Mouse (Mus musculus): ENCODE data around the gene Map3k7cl. TPM values are rescaled to one million over a fixed set of nuclear protein-coding genes. Genes with fewer than 3 reads are reported as not detected.

Map3k7cl gene
- polyA plus RNA-seq, 1 experiment from 2014 or later, result 0.15 TPM

- Histone ChIP-seq H3K4me3 (ENCODE audit: low read depth, low read length) (no peak overlapping the region), H3K9ac (ENCODE audit: low read length) (no peak overlapping the region), H3K36me3 (ENCODE audit: control insufficient read depth, insufficient read depth, low read length) (no peaks in the 10 kb centered on the region), H3K27me3 (ENCODE audit: control insufficient read depth, insufficient read depth, low read length) (no peaks in the 10 kb centered on the region), H3K27ac (ENCODE audit: low read depth, low read length) (no peak overlapping the region), H3K4me1 (replicated peaks; ENCODE audit: control insufficient read depth, insufficient read depth, low read length) (no peaks in the 10 kb centered on the region), H3K9me3 (ENCODE audit: control insufficient read depth, low read length) (no peaks in the 10 kb centered on the region), H3K4me2 (ENCODE audit: low read depth, low read length, severe bottlenecking) (no peak overlapping the region)
- no peak for DNase-seq (ENCODE audit: low spot score)
- no peak for ATAC-seq (replicated peaks; ENCODE audit: low FRiP score)
- 86% methylated on average over 10 of the region's 10 CpGs for WGBS
Observed at GRCm38 (mm10) chr16:87575600-87575999, 22.5 kb downstream of the Map3k7cl start.

DNA sequence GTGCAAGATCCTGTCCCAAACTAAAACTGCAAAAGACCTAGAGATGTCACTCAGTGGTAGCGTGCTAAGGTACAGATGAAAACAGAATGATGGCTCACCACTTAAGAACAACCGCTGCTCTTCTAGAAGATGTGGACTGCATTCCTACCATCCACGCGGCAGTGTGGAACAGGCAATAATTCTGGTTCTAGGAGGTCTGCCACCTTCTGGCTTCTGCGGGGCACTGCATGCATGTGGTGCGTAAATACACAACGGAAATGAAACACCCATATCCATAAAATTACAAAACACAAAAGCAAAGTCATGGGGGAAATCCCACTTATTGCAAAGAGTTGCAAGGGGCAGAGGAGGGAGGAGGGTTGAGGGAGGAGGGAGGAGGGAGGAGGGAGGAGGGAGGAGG, 25.8 kb downstream of the Map3k7cl start:
- no peak overlapping the region for H3K4me2 ChIP-seq (ENCODE audit: low read depth, low read length, severe bottlenecking)
- H3K27me3 ChIP-seq (ENCODE audit: control insufficient read depth, insufficient read depth, low read length), result no peaks in the 10 kb centered on the region
- H3K9ac ChIP-seq (ENCODE audit: low read length), result no peak overlapping the region
- H3K9me3 ChIP-seq (ENCODE audit: control insufficient read depth, low read length), result no peaks in the 10 kb centered on the region
- no peak overlapping the region for H3K27ac ChIP-seq (ENCODE audit: low read depth, low read length)
- DNase-seq (ENCODE audit: low spot score), result no peak
- WGBS, result 88% methylated on average over 7 of the region's 7 CpGs
- H3K36me3 ChIP-seq (ENCODE audit: control insufficient read depth, insufficient read depth, low read length), result no peaks in the 10 kb centered on the region
- no peak overlapping the region for H3K4me3 ChIP-seq (ENCODE audit: low read depth, low read length)
- no peaks in the 10 kb centered on the region for H3K4me1 ChIP-seq (replicated peaks; ENCODE audit: control insufficient read depth, insufficient read depth, low read length)
- ATAC-seq (replicated peaks; ENCODE audit: low FRiP score), result no peak

GRCm38 (mm10) chr16:87579462-87579861, 26.3 kb downstream of the Map3k7cl start:
- Histone ChIP-seq H3K27ac (ENCODE audit: low read depth, low read length) (no peak overlapping the region), H3K36me3 (ENCODE audit: control insufficient read depth, insufficient read depth, low read length) (no peaks in the 10 kb centered on the region), H3K4me2 (ENCODE audit: low read depth, low read length, severe bottlenecking) (no peak overlapping the region), H3K27me3 (ENCODE audit: control insufficient read depth, insufficient read depth, low read length) (no peaks in the 10 kb centered on the region), H3K4me3 (ENCODE audit: low read depth, low read length) (no peak overlapping the region), H3K4me1 (replicated peaks; ENCODE audit: control insufficient read depth, insufficient read depth, low read length) (no peaks in the 10 kb centered on the region), H3K9me3 (ENCODE audit: control insufficient read depth, low read length) (no peaks in the 10 kb centered on the region), H3K9ac (ENCODE audit: low read length) (no peak overlapping the region)
- DNase-seq (ENCODE audit: low spot score) (no peak), ATAC-seq (replicated peaks; ENCODE audit: low FRiP score) (no peak)
- 95% methylated on average over 14 of the region's 14 CpGs for WGBS

GRCm38 (mm10) chr16:87582776-87583175, 29.6 kb downstream of the Map3k7cl start:
- WGBS, result 85% methylated on average over 6 of the region's 6 CpGs
- ATAC-seq (replicated peaks; ENCODE audit: low FRiP score) (no peak), DNase-seq (ENCODE audit: low spot score) (no peak)
- Histone ChIP-seq H3K27me3 (ENCODE audit: control insufficient read depth, insufficient read depth, low read length) (no peaks in the 10 kb centered on the region), H3K27ac (ENCODE audit: low read depth, low read length) (no peak overlapping the region), H3K4me1 (replicated peaks; ENCODE audit: control insufficient read depth, insufficient read depth, low read length) (no peaks in the 10 kb centered on the region), H3K9ac (ENCODE audit: low read length) (no peak overlapping the region), H3K36me3 (ENCODE audit: control insufficient read depth, insufficient read depth, low read length) (no peaks in the 10 kb centered on the region), H3K9me3 (ENCODE audit: control insufficient read depth, low read length) (no peaks in the 10 kb centered on the region), H3K4me2 (ENCODE audit: low read depth, low read length, severe bottlenecking) (no peak overlapping the region), H3K4me3 (ENCODE audit: low read depth, low read length) (no peak overlapping the region)

- ATAC-seq (replicated peaks; ENCODE audit: low FRiP score), result no peak
- Histone ChIP-seq H3K4me3 (ENCODE audit: low read depth, low read length) (no peak overlapping the region), H3K27me3 (ENCODE audit: control insufficient read depth, insufficient read depth, low read length) (no peaks in the 10 kb centered on the region), H3K9me3 (ENCODE audit: control insufficient read depth, low read length) (no peaks in the 10 kb centered on the region), H3K9ac (ENCODE audit: low read length) (no peak overlapping the region), H3K27ac (ENCODE audit: low read depth, low read length) (no peak overlapping the region), H3K36me3 (ENCODE audit: control insufficient read depth, insufficient read depth, low read length) (no peaks in the 10 kb centered on the region), H3K4me1 (replicated peaks; ENCODE audit: control insufficient read depth, insufficient read depth, low read length) (no peaks in the 10 kb centered on the region), H3K4me2 (ENCODE audit: low read depth, low read length, severe bottlenecking) (no peak overlapping the region)
- WGBS, result 86% methylated on average over 7 of the region's 7 CpGs
- DNase-seq (ENCODE audit: low spot score), result no peak
Observed at GRCm38 (mm10) chr16:87584618-87585017, 31.5 kb downstream of the Map3k7cl start.

DNA sequence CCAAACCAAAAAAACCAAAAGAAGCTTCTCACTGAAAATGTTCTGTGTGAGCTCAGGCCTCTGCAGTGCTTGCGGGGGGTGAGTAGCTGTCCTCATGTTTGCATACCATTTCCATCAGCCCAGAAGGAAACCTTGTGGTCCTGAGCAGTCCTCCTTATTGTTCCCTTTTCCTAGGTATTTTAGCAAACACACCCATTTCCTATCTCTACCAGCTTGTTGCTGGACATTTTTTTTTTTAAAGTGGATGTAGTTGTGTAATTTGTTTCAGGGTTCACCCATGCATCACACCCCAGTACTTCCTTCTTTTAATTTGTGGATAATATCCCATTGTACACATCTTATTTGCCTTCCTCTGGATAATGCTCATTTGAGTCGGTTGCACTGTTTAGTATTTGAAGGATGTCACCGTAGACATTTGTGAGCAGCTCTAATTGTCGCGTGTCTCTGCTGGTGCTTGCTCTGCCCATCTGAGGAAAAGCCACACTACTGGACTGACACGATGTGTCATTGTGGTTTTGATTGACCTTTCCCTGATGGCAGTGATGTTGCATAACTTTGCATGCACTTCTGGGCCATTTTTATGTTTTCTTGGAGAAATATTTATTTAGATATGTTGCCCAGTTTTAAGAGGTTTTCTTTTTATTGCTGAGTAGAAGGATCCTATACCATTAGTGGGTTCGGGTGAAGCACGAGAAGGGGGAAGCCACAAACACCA, 32.6 kb downstream of the Map3k7cl start:
- DNase-seq (ENCODE audit: low spot score), result no peak
- Histone ChIP-seq H3K4me1 (replicated peaks; ENCODE audit: control insufficient read depth, insufficient read depth, low read length) (no peaks in the 10 kb centered on the region), H3K27me3 (ENCODE audit: control insufficient read depth, insufficient read depth, low read length) (no peaks in the 10 kb centered on the region), H3K4me2 (ENCODE audit: low read depth, low read length, severe bottlenecking) (no peak overlapping the region), H3K9me3 (ENCODE audit: control insufficient read depth, low read length) (no peaks in the 10 kb centered on the region), H3K27ac (ENCODE audit: low read depth, low read length) (no peak overlapping the region), H3K4me3 (ENCODE audit: low read depth, low read length) (no peak overlapping the region), H3K9ac (ENCODE audit: low read length) (no peak overlapping the region), H3K36me3 (ENCODE audit: control insufficient read depth, insufficient read depth, low read length) (no peaks in the 10 kb centered on the region)
- no peak for ATAC-seq (replicated peaks; ENCODE audit: low FRiP score)
- 93% methylated on average over 8 of the region's 8 CpGs for WGBS

- H3K9ac ChIP-seq (ENCODE audit: low read length), result no peak overlapping the region
- 82% methylated on average over 8 of the region's 8 CpGs for WGBS
- no peak overlapping the region for H3K27ac ChIP-seq (ENCODE audit: low read depth, low read length)
- no peak for DNase-seq (ENCODE audit: low spot score)
- H3K27me3 ChIP-seq (ENCODE audit: control insufficient read depth, insufficient read depth, low read length), result no peaks in the 10 kb centered on the region
- no peaks in the 10 kb centered on the region for H3K4me1 ChIP-seq (replicated peaks; ENCODE audit: control insufficient read depth, insufficient read depth, low read length)
- ATAC-seq (replicated peaks; ENCODE audit: low FRiP score), result peak; percentile 53; the same call in 1 of the 2 replicates
- H3K9me3 ChIP-seq (ENCODE audit: control insufficient read depth, low read length), result no peaks in the 10 kb centered on the region
- H3K36me3 ChIP-seq (ENCODE audit: control insufficient read depth, insufficient read depth, low read length), result no peaks in the 10 kb centered on the region
- H3K4me3 ChIP-seq (ENCODE audit: low read depth, low read length), result no peak overlapping the region
- no peak overlapping the region for H3K4me2 ChIP-seq (ENCODE audit: low read depth, low read length, severe bottlenecking)
Observed at GRCm38 (mm10) chr16:87587843-87588242, 34.7 kb downstream of the Map3k7cl start.

DNA sequence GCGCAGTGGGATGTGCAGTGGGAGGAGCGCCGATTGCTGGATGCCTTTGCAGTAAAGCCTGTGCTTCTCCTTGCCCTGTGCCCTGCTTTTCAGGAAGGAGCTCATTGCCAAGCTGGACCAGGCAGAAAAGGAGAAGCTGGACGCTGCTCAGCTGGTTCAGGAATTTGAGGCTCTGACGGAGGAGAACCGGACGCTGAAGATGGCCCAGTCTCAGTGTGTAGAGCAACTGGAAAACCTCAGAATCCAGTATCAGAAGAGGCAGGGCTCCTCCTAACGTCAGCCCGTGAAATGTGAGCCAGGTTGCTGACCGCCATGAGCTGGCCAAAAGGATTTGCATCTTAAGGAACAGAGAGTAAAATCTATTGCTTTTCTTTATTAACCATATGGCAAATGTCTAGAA, 41.0 kb downstream of the Map3k7cl start:
- H3K4me1 ChIP-seq (replicated peaks; ENCODE audit: control insufficient read depth, insufficient read depth, low read length), result no peaks in the 10 kb centered on the region
- H3K9me3 ChIP-seq (ENCODE audit: control insufficient read depth, low read length), result no peaks in the 10 kb centered on the region
- H3K36me3 ChIP-seq (ENCODE audit: control insufficient read depth, insufficient read depth, low read length), result no peaks in the 10 kb centered on the region
- no peak for DNase-seq (ENCODE audit: low spot score)
- H3K4me3 ChIP-seq (ENCODE audit: low read depth, low read length), result no peak overlapping the region
- H3K4me2 ChIP-seq (ENCODE audit: low read depth, low read length, severe bottlenecking), result no peak overlapping the region
- no peaks in the 10 kb centered on the region for H3K27me3 ChIP-seq (ENCODE audit: control insufficient read depth, insufficient read depth, low read length)
- 81% methylated on average over 10 of the region's 10 CpGs for WGBS
- ATAC-seq (replicated peaks; ENCODE audit: low FRiP score), result no peak
- no peak overlapping the region for H3K27ac ChIP-seq (ENCODE audit: low read depth, low read length)
- no peak overlapping the region for H3K9ac ChIP-seq (ENCODE audit: low read length)

- no peaks in the 10 kb centered on the region for H3K4me1 ChIP-seq (replicated peaks; ENCODE audit: control insufficient read depth, insufficient read depth, low read length)
- H3K9me3 ChIP-seq (ENCODE audit: control insufficient read depth, low read length), result no peaks in the 10 kb centered on the region
- H3K27ac ChIP-seq (ENCODE audit: low read depth, low read length), result no peak overlapping the region
- no peak for DNase-seq (ENCODE audit: low spot score)
- H3K9ac ChIP-seq (ENCODE audit: low read length), result no peak overlapping the region
- no peak for ATAC-seq (replicated peaks; ENCODE audit: low FRiP score)
- no peak overlapping the region for H3K4me3 ChIP-seq (ENCODE audit: low read depth, low read length)
- H3K27me3 ChIP-seq (ENCODE audit: control insufficient read depth, insufficient read depth, low read length), result no peaks in the 10 kb centered on the region
- H3K36me3 ChIP-seq (ENCODE audit: control insufficient read depth, insufficient read depth, low read length), result no peaks in the 10 kb centered on the region
- whole genome bisulfite sequencing, result 85% methylated on average over 10 of the region's 12 CpGs
- H3K4me2 ChIP-seq (ENCODE audit: low read depth, low read length, severe bottlenecking), result no peak overlapping the region
Observed at GRCm38 (mm10) chr16:87595149-87595548, 42.0 kb downstream of the Map3k7cl start.

Measured in forebrain, embryonic 11.5 days (tissue).